Mouse (Mus musculus) adrenal gland, adult (tissue): ENCODE results near the gene Foxi3.

ENCODE experiments used
- DNase-seq, 2 experiments: peaks; one replicate each; pipeline ENCODE4 v3.0.0; 2022 to 2023; ENCODE audit warnings: low spot score in 1 of 2; ENCODE audit not compliant: inconsistent age in 2 of 2

Foxi3 gene

DNA sequence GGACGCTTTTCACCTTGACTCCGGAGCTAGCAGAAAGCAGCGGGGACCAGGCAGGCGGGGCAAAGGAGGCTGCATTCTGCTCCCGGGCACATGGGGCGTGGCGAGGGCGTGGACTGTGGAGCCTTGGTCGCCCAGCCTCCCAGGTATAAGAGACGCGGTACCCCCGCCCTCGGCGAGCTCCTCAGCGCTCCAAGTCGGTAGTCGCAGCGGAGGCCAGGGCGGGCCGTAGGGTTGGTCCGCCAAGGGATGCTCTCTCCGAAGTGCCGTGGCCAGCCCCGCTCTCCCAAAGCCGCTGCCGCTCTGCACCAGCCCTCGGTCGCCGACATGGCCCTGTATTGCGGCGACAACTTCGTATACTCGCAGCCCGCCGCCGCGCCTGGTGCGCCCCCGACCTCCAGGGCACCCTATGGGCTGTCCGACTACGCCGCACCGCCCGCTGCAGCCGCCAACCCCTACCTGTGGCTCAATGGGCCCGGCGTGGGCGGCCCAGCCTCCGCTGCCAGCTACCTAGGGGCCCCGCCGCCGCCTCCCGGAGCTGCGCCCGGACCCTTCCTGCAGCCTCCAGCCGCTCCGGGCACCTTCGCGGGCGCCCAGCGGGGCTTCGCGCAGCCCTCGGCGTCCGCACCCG lies at the start of gene Foxi3:
Gene Foxi3, plus strand, starts transcription at position 247 of the 628 bp plus-strand sequence.
- DNase-seq = peak in 1 of 2 experiments; percentile 21

DNA sequence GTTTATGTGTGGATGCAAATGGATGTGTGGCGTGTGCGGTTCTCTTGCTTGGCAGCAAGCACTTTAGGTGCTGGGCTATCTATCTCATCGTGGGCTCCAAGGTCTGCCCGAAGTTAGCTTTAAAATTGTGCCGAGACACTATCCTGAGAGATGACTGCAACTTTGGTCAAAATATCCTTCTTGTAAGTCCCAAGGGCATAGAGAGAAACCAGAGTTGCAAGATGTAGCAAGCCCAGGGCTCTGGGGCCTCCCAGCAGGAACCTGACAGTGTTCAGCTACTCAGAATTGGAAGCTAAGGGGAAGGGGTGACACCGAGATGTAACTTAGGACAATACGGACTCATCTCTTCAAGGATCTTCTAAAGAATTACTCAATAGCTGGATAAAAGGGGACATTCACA lies 46.8 kb upstream of the Foxi3 start:
- DNase-seq = no peak

DNA sequence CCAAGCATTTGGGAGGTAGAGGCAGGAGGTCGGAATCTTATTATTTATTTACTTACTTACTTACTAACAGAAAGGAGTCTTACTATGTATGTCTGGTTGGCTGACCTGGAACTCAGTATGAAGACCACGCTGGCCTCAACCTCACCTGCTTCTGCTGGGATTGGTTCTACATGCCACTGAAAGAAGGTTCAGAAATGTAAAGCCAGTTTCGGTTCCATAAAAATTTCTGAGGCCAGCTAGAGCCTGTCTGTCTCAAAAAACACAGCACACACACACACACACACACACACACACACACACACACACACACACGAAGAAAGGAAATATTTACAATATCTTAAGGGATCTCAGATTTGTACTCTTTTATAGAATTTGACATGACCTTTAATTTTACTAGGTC lies 46.0 kb upstream of the Foxi3 start:
- DNase-seq = no peak

- peak; percentile 17 to 28 for DNase-seq
Measured at GRCm38 (mm10) chr6:70911668-70912395, 44.5 kb upstream of the Foxi3 start.

- DNase-seq = no peak
Measured at GRCm38 (mm10) chr6:70912396-70912765, 44.0 kb upstream of the Foxi3 start.

GRCm38 (mm10) chr6:70918827-70919226 lies 37.5 kb upstream of the Foxi3 start, which contains the start of gene Tex37:
Gene Tex37 (minus strand): TSS chr6:70918927.
- no peak for DNase-seq

- DNase-seq = peak; percentile 23 to 73
Measured at GRCm38 (mm10) chr6:70921274-70922074, 34.9 kb upstream of the Foxi3 start.

GRCm38 (mm10) chr6:70931801-70932200 lies 24.5 kb upstream of the Foxi3 start:
- no peak for DNase-seq

GRCm38 (mm10) chr6:70953274-70953673 lies 3.1 kb upstream of the Foxi3 start:
- DNase-seq = no peak

DNA sequence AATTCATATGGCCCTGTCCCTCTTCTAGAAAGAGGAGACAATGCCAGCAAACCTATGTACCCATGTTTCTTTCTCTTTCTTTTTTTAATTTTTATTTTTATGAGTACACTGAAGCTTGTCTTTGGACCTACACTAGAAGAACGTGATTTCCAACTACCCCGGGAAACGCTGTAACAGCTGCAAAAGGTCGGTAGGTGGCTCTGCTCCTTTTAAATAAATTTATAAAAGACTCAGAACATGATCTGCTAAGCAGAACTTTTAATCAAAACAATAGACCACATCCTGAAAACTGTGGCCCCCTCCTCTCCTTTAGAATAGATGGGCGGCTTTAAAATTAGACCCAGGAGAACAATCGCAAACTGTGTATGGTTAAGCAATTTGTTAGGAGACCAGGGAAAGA lies 2.3 kb upstream of the Foxi3 start:
- DNase-seq = peak in 1 of 2 experiments; percentile 60

GRCm38 (mm10) chr6:70955291-70955800 lies 985 bp upstream of the Foxi3 start:
- peak in 1 of 2 experiments; percentile 23 for DNase-seq

- DNase-seq = peak in 1 of 2 experiments; percentile 20
Measured at GRCm38 (mm10) chr6:70955841-70956240, 490 bp upstream of the Foxi3 start.

- peak in 1 of 2 experiments; percentile 25 for DNase-seq
Measured at GRCm38 (mm10) chr6:70956936-70957335, 605 bp downstream of the Foxi3 start.

GRCm38 (mm10) chr6:70957341-70957940 lies 1.1 kb downstream of the Foxi3 start:
- no peak for DNase-seq

DNA sequence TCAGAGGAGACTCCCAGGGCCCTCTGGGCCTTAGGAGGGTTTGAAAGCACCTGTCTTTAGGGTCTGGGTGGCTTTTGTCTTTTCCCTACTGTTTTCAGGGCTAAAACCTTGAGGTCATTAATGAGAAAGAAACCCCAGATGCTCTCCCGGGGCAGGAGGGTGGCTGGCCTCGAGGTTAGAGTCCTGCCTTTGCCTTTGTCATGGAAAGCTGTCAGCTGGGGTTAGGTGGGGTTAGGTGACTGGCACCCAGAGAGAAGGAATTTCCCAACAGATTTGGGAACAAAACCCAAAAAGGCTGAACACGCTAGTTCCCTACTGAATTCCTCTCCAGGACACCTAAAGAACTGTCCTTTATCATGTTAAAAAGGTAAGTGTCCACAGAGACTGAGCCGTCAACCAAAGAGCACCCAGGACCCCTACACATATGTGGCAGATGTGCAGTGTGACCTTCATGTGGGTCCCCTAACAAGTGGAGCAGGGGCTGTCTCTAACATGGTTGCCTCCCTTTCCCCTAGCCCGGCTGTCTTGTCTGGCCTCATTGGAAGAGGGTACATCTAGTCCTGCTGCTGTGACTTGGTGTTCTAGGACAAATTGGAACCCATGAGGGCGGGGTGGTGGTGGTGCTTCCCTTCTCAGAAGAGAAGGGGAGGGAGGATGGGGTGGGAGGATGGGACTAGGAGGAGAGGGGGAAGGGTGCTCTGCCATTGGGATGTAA lies 7.9 kb downstream of the Foxi3 start:
- no peak for DNase-seq

DNA sequence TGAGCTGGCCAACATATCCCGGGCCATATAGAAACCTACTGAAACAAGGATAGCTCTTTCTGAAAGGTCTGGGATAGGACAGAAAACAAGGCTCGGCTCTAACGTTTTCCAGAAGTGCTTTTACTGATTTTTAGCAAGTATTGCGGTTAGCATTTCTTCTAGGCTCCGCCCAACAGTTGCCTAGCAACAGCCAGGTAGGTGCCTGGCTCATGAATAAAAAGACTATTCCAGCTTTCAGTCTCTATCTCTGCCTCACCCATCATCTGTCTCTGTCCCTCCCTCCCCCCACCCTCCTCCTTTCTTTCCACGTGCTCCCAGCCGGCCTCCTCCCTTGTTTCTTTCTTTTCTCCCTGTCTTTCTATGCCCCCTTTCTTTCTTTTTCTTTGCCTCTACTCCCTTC lies 9.4 kb downstream of the Foxi3 start:
- no peak for DNase-seq

- DNase-seq = no peak
Measured at GRCm38 (mm10) chr6:70967422-70967821, 11.1 kb downstream of the Foxi3 start.

GRCm38 (mm10) chr6:70968291-70968690 lies 12.0 kb downstream of the Foxi3 start:
- no peak for DNase-seq

DNA sequence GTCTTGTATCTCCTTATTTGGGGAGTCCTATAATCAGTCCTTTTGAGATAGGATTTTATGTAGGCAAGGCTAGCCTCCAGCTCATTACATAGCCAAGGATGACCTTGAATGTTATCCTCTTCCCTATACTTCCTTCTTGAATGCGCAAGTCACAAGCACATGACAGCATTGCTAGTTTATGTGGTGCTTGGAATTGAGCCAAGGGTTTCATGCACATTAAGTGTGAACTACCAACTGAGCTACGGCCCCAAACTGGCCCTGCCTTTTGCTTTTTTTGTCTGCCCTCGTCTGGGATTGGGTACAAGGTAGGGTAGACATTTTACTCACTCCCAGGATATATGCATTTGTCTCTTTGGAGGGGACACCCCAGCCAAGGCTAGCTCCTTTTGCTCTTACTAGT lies 16.7 kb downstream of the Foxi3 start:
- no peak for DNase-seq

GRCm38 (mm10) chr6:70981036-70981435 lies 24.7 kb downstream of the Foxi3 start:
- DNase-seq = no peak
